Mouse (Mus musculus): ENCODE results near the gene Bnip3.

The Bnip3 gene

GRCm38 (mm10) chr7:138843421-138843820 lies 65.9 kb downstream of the Bnip3 start:
- no peak for DNase-seq

- DNase-seq, result no peak
Observed at GRCm38 (mm10) chr7:138841436-138842151, 67.7 kb downstream of the Bnip3 start.
